Mouse (Mus musculus) forebrain, embryonic 16.5 days (tissue): ENCODE data around the gene Mrpl45. TPM values are rescaled to one million over a fixed set of nuclear protein-coding genes. Genes with fewer than 3 reads are reported as not detected.

Experiments used
- ATAC-seq: fragments of 200-750 bp; cut with Nextera tagmentation; 2 replicates; pipeline ENCODE4 v1.8.0; 2017; ENCODE audit warnings: mild to moderate bottlenecking, moderate library complexity
- H3K27ac ChIP-seq: fragments of 300-500 bp; sonication (generic); 2 replicates; pipeline ENCODE4 v1.5.1; 2014; ENCODE audit warnings: low read length, control low read depth
- H3K27me3 ChIP-seq: fragments of 300-500 bp; sonication (generic); replicated peaks from 2 replicates; pipeline ENCODE4 v1.6.1; 2014; ENCODE audit warnings: low read length; ENCODE audit not compliant: control insufficient read depth, insufficient read depth
- H3K36me3 ChIP-seq: fragments of 300-500 bp; sonication (generic); 2 replicates; pipeline ENCODE4 v1.6.1; 2014; ENCODE audit not compliant: control insufficient read depth, insufficient read depth
- H3K4me1 ChIP-seq: fragments of 300-500 bp; sonication (generic); replicated peaks from 2 replicates; pipeline ENCODE4 v1.6.1; 2014; ENCODE audit warnings: low read length; ENCODE audit not compliant: control insufficient read depth, insufficient read depth
- H3K4me2 ChIP-seq: fragments of 300-500 bp; sonication (generic); 2 replicates; pipeline ENCODE4 v1.6.1; 2014; ENCODE audit warnings: mild to moderate bottlenecking, low read length, control low read depth
- H3K4me3 ChIP-seq: fragments of 300-500 bp; sonication (generic); replicated peaks from 2 replicates; pipeline ENCODE4 v1.5.1; 2014; ENCODE audit warnings: mild to moderate bottlenecking, low read length, control low read depth
- H3K9ac ChIP-seq: fragments of 300-500 bp; sonication (generic); replicated peaks from 2 replicates; pipeline ENCODE4 v1.6.1; 2014; ENCODE audit warnings: low read depth, low read length, control low read depth
- H3K9me3 ChIP-seq: fragments of 300-500 bp; sonication (generic); 2 replicates; pipeline ENCODE4 v1.6.1; 2016; ENCODE audit warnings: low read length; ENCODE audit not compliant: control insufficient read depth
- WGBS: fragments of 180-500 bp; shearing (Covaris S2); extraction: QIAGEN DNeasy Blood & Tissue Kit; methylation state at CpG from one replicate; pipeline ENCODE4 v1.1.7; 2014; 5-methylcytosine and 5-hydroxymethylcytosine counted together
- polyA plus RNA-seq: library from polyadenylated mRNA; unstranded; fragments of >200 nt; fragmentation: Nextera tagmentation; extraction: Ambion mirVana; gene quantifications from 2 replicates; pipeline ENCODE4 v1.2.1, GENCODE M21; 2015

Gene Mrpl45
- polyA plus RNA-seq, 1 experiment from 2014 or later: 40.2 TPM

GRCm38 (mm10) chr11:97278456-97278855, 37.1 kb upstream of the Mrpl45 start:
- no peaks in the 10 kb centered on the region for H3K36me3 ChIP-seq
- WGBS: 70% methylated on average over 6 of the region's 6 CpGs
- H3K4me3 ChIP-seq: peak overlapping the region; percentile 98
- H3K9ac ChIP-seq: no peak overlapping the region; the same call in 1 of the 2 replicates
- no peaks in the 10 kb centered on the region for H3K9me3 ChIP-seq
- H3K27ac ChIP-seq: no peak overlapping the region; the same call in 1 of the 2 replicates
- peak overlapping the region; percentile 78 for H3K4me2 ChIP-seq
- peaks cover 22% of the 10 kb centered on the region for H3K4me1 ChIP-seq
- no peak for ATAC-seq
- no peaks in the 10 kb centered on the region for H3K27me3 ChIP-seq

GRCm38 (mm10) chr11:97279040-97279404, 36.5 kb upstream of the Mrpl45 start:
- 15% methylated on average over 11 of the region's 11 CpGs for WGBS
- Histone ChIP-seq H3K4me1 (peaks cover 22% of the 10 kb centered on the region), H3K27me3 (no peaks in the 10 kb centered on the region), H3K36me3 (no peaks in the 10 kb centered on the region), H3K4me2 (peak overlapping the region; percentile 78), H3K9ac (peak overlapping the region; percentile 97), H3K9me3 (no peaks in the 10 kb centered on the region), H3K27ac (peak overlapping the region; percentile 97), H3K4me3 (peak overlapping the region; percentile 98)
- ATAC-seq: no peak

DNA sequence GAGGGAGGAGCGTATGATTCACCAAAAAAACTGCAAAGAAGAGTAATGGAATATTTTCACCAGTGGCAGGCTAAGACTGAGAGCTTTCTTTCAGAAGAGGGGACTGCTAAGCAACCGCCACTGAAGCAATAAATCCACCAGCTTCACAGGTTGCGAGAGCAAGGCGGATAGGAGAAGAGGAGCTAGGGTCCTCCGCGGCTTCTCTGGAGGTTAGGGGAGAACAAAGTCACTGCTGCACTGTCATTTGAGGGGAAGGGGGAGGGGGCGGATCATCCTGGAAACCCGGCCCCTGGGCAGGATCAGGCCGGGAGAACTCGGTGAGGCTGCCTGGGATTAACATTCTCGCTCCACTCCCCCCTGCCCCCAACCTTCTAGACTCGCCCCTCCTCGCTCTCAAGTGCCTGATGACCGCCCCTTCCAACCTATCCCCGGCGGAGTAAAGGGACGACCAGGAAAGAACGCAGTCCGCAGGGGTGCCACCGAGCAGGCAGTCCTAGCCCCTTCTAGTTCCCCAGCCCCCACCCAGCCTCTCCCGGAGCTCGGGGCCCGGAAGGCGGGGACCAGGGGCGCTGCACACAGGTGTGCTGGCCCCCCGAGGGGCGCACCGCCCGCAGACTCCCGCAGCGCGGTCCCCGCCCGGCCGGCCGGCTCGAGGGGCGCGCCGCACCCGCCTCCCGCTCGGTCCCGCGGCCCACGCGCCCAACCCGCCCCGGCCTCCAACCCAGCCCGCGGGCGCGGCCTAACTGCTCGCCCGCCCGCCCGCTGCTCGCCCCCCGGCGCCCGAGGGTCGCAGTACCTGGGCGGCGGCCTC, 35.9 kb upstream of the Mrpl45 start:
- WGBS: under 1% methylated on average over 52 of the region's 64 CpGs

GRCm38 (mm10) chr11:97280216-97280861, 35.2 kb upstream of the Mrpl45 start, which contains the start of gene Npepps:
Gene Npepps (minus strand): TSS chr11:97280638.
- H3K36me3 ChIP-seq: no peaks in the 10 kb centered on the region
- peak; percentile 81 for ATAC-seq
- H3K4me2 ChIP-seq: peak within 1 kb of the TSS; percentile 78
- peak within 1 kb of the TSS; percentile 97 for H3K9ac ChIP-seq
- no peaks in the 10 kb centered on the region for H3K27me3 ChIP-seq
- under 1% methylated on average over 35 of the region's 83 CpGs for WGBS
- H3K4me3 ChIP-seq: peak within 1 kb of the TSS; percentile 98
- no peaks in the 10 kb centered on the region for H3K9me3 ChIP-seq
- H3K27ac ChIP-seq: peak within 1 kb of the TSS; percentile 97
- H3K4me1 ChIP-seq: peaks cover 22% of the 10 kb centered on the region

More for the DNA sequence above, 35.9 kb upstream of the Mrpl45 start:
- H3K36me3 ChIP-seq: no peaks in the 10 kb centered on the region
- peak overlapping the region; percentile 98 for H3K4me3 ChIP-seq
- H3K27me3 ChIP-seq: no peaks in the 10 kb centered on the region
- peak overlapping the region; percentile 97 for H3K9ac ChIP-seq
- H3K4me2 ChIP-seq: peak overlapping the region; percentile 78
- peak; percentile 81 for ATAC-seq
- no peaks in the 10 kb centered on the region for H3K9me3 ChIP-seq
- peaks cover 22% of the 10 kb centered on the region for H3K4me1 ChIP-seq
- peak overlapping the region; percentile 97 for H3K27ac ChIP-seq

DNA sequence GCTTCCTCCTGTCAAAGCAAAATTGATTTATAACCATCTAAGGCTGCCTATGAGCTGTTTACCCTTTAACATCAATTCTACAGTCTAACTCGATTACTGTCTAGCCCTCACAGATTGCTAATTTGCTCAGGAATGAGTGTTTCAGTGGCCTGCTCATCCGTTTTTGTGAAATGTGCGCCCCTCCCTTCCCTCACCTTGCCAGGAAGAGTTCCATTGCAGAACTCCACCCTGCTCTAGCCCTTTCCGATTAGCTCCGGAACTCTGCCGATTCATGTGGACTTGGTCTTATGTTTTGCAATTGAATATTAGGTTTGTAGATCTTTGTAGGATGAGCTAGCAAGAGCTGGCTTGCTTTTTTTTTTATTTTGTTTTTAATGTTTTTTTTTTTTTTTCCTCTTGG, 33.3 kb upstream of the Mrpl45 start:
- H3K9ac ChIP-seq: no peak overlapping the region
- no peak for ATAC-seq

DNA sequence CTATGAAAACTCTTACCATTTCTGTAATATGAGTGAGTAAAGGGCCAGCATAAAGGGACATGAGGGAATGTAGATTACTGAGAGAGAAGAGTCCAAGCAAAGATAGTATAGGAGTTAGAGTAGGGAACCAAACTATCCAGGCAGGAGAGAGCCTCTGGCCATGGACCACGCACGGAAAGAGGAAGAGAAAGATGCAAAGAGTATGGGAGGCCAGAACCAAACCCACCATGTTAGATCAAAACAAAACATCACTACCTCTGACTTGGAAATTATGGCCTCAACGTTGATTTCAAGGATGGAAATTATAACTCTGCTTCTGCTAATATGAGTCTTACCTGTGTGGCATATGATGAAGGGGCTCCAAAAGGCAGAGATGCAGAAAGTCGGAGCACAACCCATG, 30.7 kb upstream of the Mrpl45 start:
- Histone ChIP-seq H3K9ac (no peak overlapping the region), H3K4me3 (no peak overlapping the region), H3K27ac (no peak overlapping the region), H3K36me3 (no peaks in the 10 kb centered on the region), H3K27me3 (no peaks in the 10 kb centered on the region), H3K4me1 (no peaks in the 10 kb centered on the region), H3K4me2 (no peak overlapping the region), H3K9me3 (no peaks in the 10 kb centered on the region)
- 81% methylated on average over 4 of the region's 4 CpGs for WGBS
- no peak for ATAC-seq

More for the DNA sequence above, 33.3 kb upstream of the Mrpl45 start:
- no peaks in the 10 kb centered on the region for H3K36me3 ChIP-seq
- H3K27ac ChIP-seq: no peak overlapping the region
- no peaks in the 10 kb centered on the region for H3K27me3 ChIP-seq
- H3K4me2 ChIP-seq: no peak overlapping the region
- WGBS: 86% methylated on average over 6 of the region's 6 CpGs
- H3K4me1 ChIP-seq: peaks cover 15% of the 10 kb centered on the region
- no peak overlapping the region for H3K4me3 ChIP-seq
- no peaks in the 10 kb centered on the region for H3K9me3 ChIP-seq

- Histone ChIP-seq H3K27me3 (no peaks in the 10 kb centered on the region), H3K27ac (no peak overlapping the region), H3K4me1 (no peaks in the 10 kb centered on the region), H3K9me3 (no peaks in the 10 kb centered on the region), H3K4me3 (no peak overlapping the region), H3K4me2 (no peak overlapping the region), H3K36me3 (no peaks in the 10 kb centered on the region), H3K9ac (no peak overlapping the region)
- no peak for ATAC-seq
- 78% methylated on average over 9 of the region's 9 CpGs for WGBS
These were observed 29.4 kb upstream of the Mrpl45 start for GRCm38 (mm10) chr11:97285852-97286775.

- Histone ChIP-seq H3K4me1 (no peaks in the 10 kb centered on the region), H3K27ac (no peak overlapping the region), H3K9ac (no peak overlapping the region), H3K9me3 (no peaks in the 10 kb centered on the region), H3K27me3 (no peaks in the 10 kb centered on the region), H3K4me3 (no peak overlapping the region), H3K4me2 (no peak overlapping the region), H3K36me3 (no peaks in the 10 kb centered on the region)
- WGBS: 43% methylated on average over 6 of the region's 6 CpGs
- no peak for ATAC-seq
These were observed 28.5 kb upstream of the Mrpl45 start for GRCm38 (mm10) chr11:97286973-97287372.

DNA sequence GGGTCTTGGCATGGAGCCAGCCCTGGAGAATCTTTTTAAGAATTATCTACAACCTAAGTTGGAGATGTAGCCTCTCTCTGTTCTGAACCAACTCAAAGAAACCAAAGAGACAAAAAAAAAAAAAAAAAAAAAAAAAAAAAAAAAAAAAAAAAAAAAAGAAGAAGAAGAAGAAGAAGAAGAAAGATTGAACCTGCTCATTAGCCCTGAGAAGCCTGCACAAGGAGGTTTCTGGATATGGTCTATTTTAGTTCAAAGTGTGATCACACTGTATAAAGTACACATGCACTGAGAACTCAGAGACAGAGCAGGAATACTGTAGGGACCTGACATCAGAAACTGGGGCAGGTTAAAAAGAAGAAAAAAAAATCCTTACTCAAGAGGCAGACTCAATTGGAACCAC, 27.9 kb upstream of the Mrpl45 start:
- no peak overlapping the region for H3K9ac ChIP-seq
- no peaks in the 10 kb centered on the region for H3K4me1 ChIP-seq
- ATAC-seq: no peak
- no peaks in the 10 kb centered on the region for H3K36me3 ChIP-seq
- no peaks in the 10 kb centered on the region for H3K27me3 ChIP-seq
- no peak overlapping the region for H3K4me3 ChIP-seq
- no peak overlapping the region for H3K27ac ChIP-seq
- H3K4me2 ChIP-seq: no peak overlapping the region
- no peaks in the 10 kb centered on the region for H3K9me3 ChIP-seq
